9 mouse cellular contexts compared by ENCODE assay signal in genomic region chr13:58057953-58058870, GRCm38 (mm10). TPM values are rescaled to one million over a fixed set of nuclear protein-coding genes. Genes with fewer than 3 reads are reported as not detected.
DNase-seq lines count a peak whose midpoint lies in the region; ATAC-seq and TF ChIP-seq lines count a peak whose summit lies in the region.
"Had no signal": no experiment of that assay in that cellular context is flagged by ENCODE, and none has a peak within 500 bp of the region (broad histone marks: within the 10 kb centered on the region; RNA-seq: fewer than 3 reads in every experiment).

No protein-coding gene starts in this region.

- no peak overlapping the region for H3K4me2 ChIP-seq in midbrain, postnatal 0 days (ENCODE audit: low read depth, low read length, poor library complexity, severe bottlenecking)
- no peak overlapping the region for H3K4me2 ChIP-seq in midbrain, embryonic 14.5 days (ENCODE audit: low read length)
- no peak overlapping the region for H3K4me2 ChIP-seq in heart, embryonic 12.5 days
- H3K4me2 ChIP-seq in kidney, embryonic 14.5 days (replicated peaks; ENCODE audit: low read depth, low read length), result no peak overlapping the region
- H3K4me2 ChIP-seq in lung, embryonic 15.5 days, result 0 out of 2 replicates have a peak overlapping the region, but pooled peaks have one; percentile 16

- no peak overlapping the region for H3K4me3 ChIP-seq in midbrain, postnatal 0 days (ENCODE audit: low read depth, low read length)
- no peak overlapping the region for H3K4me3 ChIP-seq in midbrain, embryonic 14.5 days (replicated peaks; ENCODE audit: low read depth, low read length)
- no peak overlapping the region for H3K4me3 ChIP-seq in heart, embryonic 12.5 days
- no peak overlapping the region for H3K4me3 ChIP-seq in kidney, embryonic 14.5 days (ENCODE audit: low read length)
- no peak overlapping the region for H3K4me3 ChIP-seq in lung, embryonic 15.5 days

- no peaks in the 10 kb centered on the region for H3K27me3 ChIP-seq in midbrain, postnatal 0 days (ENCODE audit: insufficient read depth, low read length)
- no peaks in the 10 kb centered on the region for H3K27me3 ChIP-seq in midbrain, embryonic 14.5 days (ENCODE audit: control insufficient read depth, insufficient read depth, low read length)
- no peaks in the 10 kb centered on the region for H3K27me3 ChIP-seq in heart, embryonic 12.5 days (replicated peaks)
- no peaks in the 10 kb centered on the region for H3K27me3 ChIP-seq in kidney, embryonic 14.5 days (ENCODE audit: control insufficient read depth, insufficient read depth, low read length)
- H3K27me3 ChIP-seq in lung, embryonic 15.5 days, result no peaks in the 10 kb centered on the region

- H3K27ac ChIP-seq in midbrain, postnatal 0 days (ENCODE audit: low read depth, low read length), result no peak overlapping the region
- no peak overlapping the region for H3K27ac ChIP-seq in midbrain, embryonic 14.5 days (replicated peaks; ENCODE audit: low read depth, low read length)
- peak overlapping the region; percentile 41 for H3K27ac ChIP-seq in heart, embryonic 12.5 days (ENCODE audit: poor library complexity, severe bottlenecking)
- H3K27ac ChIP-seq in kidney, embryonic 14.5 days (ENCODE audit: low read depth, low read length), result peak overlapping the region; percentile 83
- peak overlapping the region; percentile 93 for H3K27ac ChIP-seq in lung, embryonic 15.5 days

- DNase-seq in midbrain, postnatal 0 days (ENCODE audit: low spot score), result peak; percentile 66
- no peak for DNase-seq in midbrain, embryonic 14.5 days
- DNase-seq in thymus, postnatal 25 days, result peak; percentile 33
- no peak for DNase-seq in layer of hippocampus, adult 18-20 months (ENCODE audit: low spot score in 2 of 2)
- DNase-seq in MN1 (ENCODE audit: low spot score), result no peak

- ATAC-seq in midbrain, postnatal 0 days (ENCODE audit: low FRiP score), result no peak
- ATAC-seq in midbrain, embryonic 14.5 days (ENCODE audit: low FRiP score, low TSS enrichment), result no peak
- peak; percentile 55 for ATAC-seq in heart, embryonic 12.5 days (ENCODE audit: insufficient number of reproducible peaks, low FRiP score)
- ATAC-seq in kidney, embryonic 14.5 days (ENCODE audit: low FRiP score, low TSS enrichment), result peak; percentile 83
- peak; percentile 92 for ATAC-seq in lung, embryonic 15.5 days (ENCODE audit: borderline replicate concordance, extremely low read depth, low FRiP score, low TSS enrichment)

- H3K9ac ChIP-seq in midbrain, postnatal 0 days (replicated peaks; ENCODE audit: low read length, poor library complexity, severe bottlenecking), result no peak overlapping the region
- H3K9ac ChIP-seq in midbrain, embryonic 14.5 days (replicated peaks; ENCODE audit: low read length), result no peak overlapping the region
- no peak overlapping the region for H3K9ac ChIP-seq in heart, embryonic 12.5 days
- no peak overlapping the region; the same call in 1 of the 2 replicates for H3K9ac ChIP-seq in kidney, embryonic 14.5 days (ENCODE audit: low read depth, low read length)
- H3K9ac ChIP-seq in lung, embryonic 15.5 days, result no peak overlapping the region

- peaks cover 30% of the 10 kb centered on the region for H3K36me3 ChIP-seq in midbrain, postnatal 0 days (ENCODE audit: insufficient read depth, low read length)
- H3K36me3 ChIP-seq in midbrain, embryonic 14.5 days (ENCODE audit: control insufficient read depth, insufficient read depth, low read length), result peaks cover 18% of the 10 kb centered on the region
- peaks cover 19% of the 10 kb centered on the region for H3K36me3 ChIP-seq in heart, embryonic 12.5 days
- no peaks in the 10 kb centered on the region for H3K36me3 ChIP-seq in kidney, embryonic 14.5 days (ENCODE audit: control insufficient read depth, insufficient read depth, low read length)
- peaks cover 4% of the 10 kb centered on the region for H3K36me3 ChIP-seq in lung, embryonic 15.5 days
- H3K36me3 ChIP-seq: G1E had no signal

- H3K4me1 ChIP-seq in midbrain, postnatal 0 days (ENCODE audit: insufficient read depth, low read length), result no peaks in the 10 kb centered on the region
- H3K4me1 ChIP-seq in midbrain, embryonic 14.5 days (ENCODE audit: control insufficient read depth, insufficient read depth, low read length), result no peaks in the 10 kb centered on the region
- peaks cover 5% of the 10 kb centered on the region; the same call in 1 of the 2 replicates for H3K4me1 ChIP-seq in heart, embryonic 12.5 days (replicated peaks)
- H3K4me1 ChIP-seq in kidney, embryonic 14.5 days (ENCODE audit: control insufficient read depth, insufficient read depth, low read length), result peaks cover 9% of the 10 kb centered on the region; the same call in 1 of the 2 replicates
- peaks cover 30% of the 10 kb centered on the region for H3K4me1 ChIP-seq in lung, embryonic 15.5 days

- H3K9me3 ChIP-seq in midbrain, postnatal 0 days (ENCODE audit: low read length), result no peaks in the 10 kb centered on the region
- no peaks in the 10 kb centered on the region for H3K9me3 ChIP-seq in midbrain, embryonic 14.5 days (ENCODE audit: control insufficient read depth, low read length)
- peaks cover 8% of the 10 kb centered on the region for H3K9me3 ChIP-seq in heart, embryonic 12.5 days (replicated peaks)
- 0 out of 2 replicates have a peak, but pooled peaks cover 5% of the 10 kb centered on the region for H3K9me3 ChIP-seq in kidney, embryonic 14.5 days (ENCODE audit: control insufficient read depth, low read length)
- H3K9me3 ChIP-seq in lung, embryonic 15.5 days, result no peaks in the 10 kb centered on the region

- TF ChIP-seq CTCF in midbrain, postnatal 0 days (IDR thresholded peaks at IDR 0.05), result no peak

- 60% methylated on average over 17 of the region's 17 CpGs for WGBS in midbrain, postnatal 0 days
- WGBS in midbrain, embryonic 14.5 days, result 75% methylated on average over 17 of the region's 17 CpGs
- WGBS in heart, embryonic 12.5 days, result 55% methylated on average over 17 of the region's 17 CpGs
- 12% methylated on average over 17 of the region's 17 CpGs for WGBS in kidney, embryonic 14.5 days
- WGBS in lung, embryonic 15.5 days, result 9% methylated on average over 17 of the region's 17 CpGs

RNA-seq across cellular contexts. Expression of gene Klhl3, which starts 55.2 kb away (rescaled TPM):
- total RNA-seq in midbrain, postnatal 0 days (2014; rRNA removed), result 11.0 and 13.4 TPM in 2 replicates
- 9.8 and 11.2 TPM in 2 replicates for polyA plus RNA-seq in midbrain, postnatal 0 days (2015; fragmentation: Nextera tagmentation; extraction: Ambion mirVana)
- 10.0 and 10.1 TPM in 2 replicates for polyA plus RNA-seq in midbrain, embryonic 14.5 days (2014; fragmentation: Nextera tagmentation; extraction: Ambion mirVana)
- polyA plus RNA-seq in heart, embryonic 12.5 days (2016; fragmentation: Nextera tagmentation; extraction: Ambion mirVana), result 4.4 and 4.5 TPM in 2 replicates
- polyA plus RNA-seq in kidney, embryonic 14.5 days (2014; fragmentation: Nextera tagmentation; extraction: Ambion mirVana), result 4.1 and 6.0 TPM in 2 replicates
- 4.2 and 4.8 TPM in 2 replicates for polyA plus RNA-seq in lung, embryonic 15.5 days (2015; fragmentation: Nextera tagmentation; extraction: Ambion mirVana)
- total RNA-seq in layer of hippocampus, adult 18-20 months (2021), result 10 to 100 TPM; 47.1 to 48.6 TPM
- polyA plus RNA-seq: G1E had no signal

Comparison
In these comparisons a context has a peak if more than half of its experiments do, and no peak if none do; other contexts are left out.
1. DNase-seq: peak in midbrain, postnatal 0 days (single experiment) and thymus, postnatal 25 days (single experiment); none in midbrain, embryonic 14.5 days (single experiment), layer of hippocampus, adult 18-20 months (0 of 2) and MN1 (single experiment).
2. ATAC-seq: peak in heart, embryonic 12.5 days (single experiment), kidney, embryonic 14.5 days (single experiment) and lung, embryonic 15.5 days (single experiment); none in midbrain, postnatal 0 days (single experiment) and midbrain, embryonic 14.5 days (single experiment).
3. H3K27ac ChIP-seq: peak in heart, embryonic 12.5 days (single experiment), kidney, embryonic 14.5 days (single experiment) and lung, embryonic 15.5 days (single experiment); none in midbrain, postnatal 0 days (single experiment) and midbrain, embryonic 14.5 days (single experiment).